Mouse (Mus musculus) G1E (cell line): Measurements from ENCODE around the gene Mynn. TPM values are rescaled to one million over a fixed set of nuclear protein-coding genes. Genes with fewer than 3 reads are reported as not detected.

Experiments
- ATAC-seq: 2 replicates; pipeline ENCODE4 v1.8.0; 2016; ENCODE audit warnings: mild to moderate bottlenecking; ENCODE audit not compliant: insufficient number of reproducible peaks, poor library complexity, low FRiP score, severe bottlenecking; ENCODE audit errors: extremely low read depth
- DNase-seq: peaks from one replicate; pipeline ENCODE4 v3.0.0; 2012; ENCODE audit warnings: low spot score
- H3K27me3 ChIP-seq: 2 replicates; pipeline ENCODE4 v1.6.1; 2012; ENCODE audit warnings: mild to moderate bottlenecking, low read length, inconsistent platforms; ENCODE audit not compliant: insufficient read depth
- H3K36me3 ChIP-seq: replicated peaks from 2 replicates; pipeline ENCODE3; 2012; ENCODE audit warnings: mild to moderate bottlenecking, inconsistent platforms
- H3K4me1 ChIP-seq: 2 replicates; pipeline ENCODE4 v1.6.1; 2012; ENCODE audit warnings: low read depth, low read length, inconsistent platforms, mixed read lengths; ENCODE audit not compliant: insufficient read depth
- H3K4me3 ChIP-seq: 2 replicates; pipeline ENCODE4 v1.5.1; 2012; ENCODE audit warnings: low read depth, mild to moderate bottlenecking, inconsistent platforms, low read length, moderate library complexity, mixed read lengths
- H3K9me3 ChIP-seq: replicated peaks from 2 replicates; pipeline ENCODE4 v1.6.1; 2012; ENCODE audit warnings: inconsistent platforms
- CTCF ChIP-seq: IDR thresholded peaks from 2 replicates; pipeline ENCODE4 v1.5.1; 2012; ENCODE audit warnings: low read depth, low read length, inconsistent platforms, mixed read lengths
- GATA1 ChIP-seq: IDR thresholded peaks from 2 replicates; pipeline ENCODE4 v1.6.1; 2012; ENCODE audit warnings: borderline replicate concordance, low read length, inconsistent platforms, mixed read lengths
- GATA2 ChIP-seq: IDR thresholded peaks from 2 replicates; pipeline ENCODE4 v1.6.1; 2012; ENCODE audit warnings: low read depth, low read length, inconsistent platforms, borderline replicate concordance
- POLR2AphosphoS5 ChIP-seq: IDR thresholded peaks from 2 replicates; pipeline ENCODE4 v1.6.1; 2012; ENCODE audit warnings: low read depth, low read length, inconsistent platforms; ENCODE audit not compliant: insufficient replicate concordance
- TAL1 ChIP-seq: conservative IDR thresholded peaks from 2 replicates; pipeline ENCODE4 v1.6.1; 2012; ENCODE audit warnings: low read depth, low read length, inconsistent platforms, mixed read lengths
- polyA plus RNA-seq: library from polyadenylated mRNA; stranded (reverse); fragments of >175 nt; gene quantifications from 2 replicates; pipeline ENCODE4 v1.2.3, GENCODE M21; 2012
- total RNA-seq, 2 experiments: library from RNA; stranded (forward) in 1 of 2; stranded (reverse) in 1 of 2; fragments of 200-1000 nt in 1 of 2; fragments of >200 nt in 1 of 2; fragmentation: Nextera tagmentation in 1 of 2; gene quantifications; 2 replicates each; pipeline ENCODE4 v1.2.3; 2014 to 2017

Mynn gene
- total and polyA plus RNA-seq, 3 experiments: 1.0 to 31.9 (median 27.3) TPM

DNA sequence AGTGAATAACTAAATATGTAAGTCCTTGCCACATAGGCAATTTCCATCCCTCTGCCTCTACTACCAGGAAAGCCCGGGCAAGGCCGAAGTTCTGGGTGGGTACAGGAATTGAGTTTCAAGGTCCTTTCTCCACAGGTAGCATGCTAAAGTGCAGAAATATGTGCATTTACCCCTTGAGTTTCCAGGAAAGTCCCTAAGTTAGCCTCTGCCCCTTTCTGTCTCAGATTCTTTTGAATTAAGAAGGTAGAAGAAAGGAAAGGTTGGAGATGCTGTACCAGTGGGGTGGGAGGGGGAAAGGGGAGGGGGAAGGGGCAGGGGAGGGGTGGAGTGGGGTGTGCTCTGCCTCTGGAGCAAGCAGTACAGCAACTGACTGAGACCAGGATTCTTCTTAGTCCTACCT lies 46.6 kb downstream of the Mynn start:
- DNase-seq: no peak
- no peak for TF ChIP-seq POLR2AphosphoS5
- no peak for TF ChIP-seq TAL1
- no peak for TF ChIP-seq GATA2
- no peak for TF ChIP-seq GATA1
- TF ChIP-seq CTCF: no peak
- Histone ChIP-seq H3K27me3 (peaks cover 19% of the 10 kb centered on the region), H3K9me3 (no peaks in the 10 kb centered on the region), H3K4me3 (no peak overlapping the region), H3K4me1 (peaks cover 5% of the 10 kb centered on the region), H3K36me3 (no peaks in the 10 kb centered on the region)
- no peak for ATAC-seq

DNA sequence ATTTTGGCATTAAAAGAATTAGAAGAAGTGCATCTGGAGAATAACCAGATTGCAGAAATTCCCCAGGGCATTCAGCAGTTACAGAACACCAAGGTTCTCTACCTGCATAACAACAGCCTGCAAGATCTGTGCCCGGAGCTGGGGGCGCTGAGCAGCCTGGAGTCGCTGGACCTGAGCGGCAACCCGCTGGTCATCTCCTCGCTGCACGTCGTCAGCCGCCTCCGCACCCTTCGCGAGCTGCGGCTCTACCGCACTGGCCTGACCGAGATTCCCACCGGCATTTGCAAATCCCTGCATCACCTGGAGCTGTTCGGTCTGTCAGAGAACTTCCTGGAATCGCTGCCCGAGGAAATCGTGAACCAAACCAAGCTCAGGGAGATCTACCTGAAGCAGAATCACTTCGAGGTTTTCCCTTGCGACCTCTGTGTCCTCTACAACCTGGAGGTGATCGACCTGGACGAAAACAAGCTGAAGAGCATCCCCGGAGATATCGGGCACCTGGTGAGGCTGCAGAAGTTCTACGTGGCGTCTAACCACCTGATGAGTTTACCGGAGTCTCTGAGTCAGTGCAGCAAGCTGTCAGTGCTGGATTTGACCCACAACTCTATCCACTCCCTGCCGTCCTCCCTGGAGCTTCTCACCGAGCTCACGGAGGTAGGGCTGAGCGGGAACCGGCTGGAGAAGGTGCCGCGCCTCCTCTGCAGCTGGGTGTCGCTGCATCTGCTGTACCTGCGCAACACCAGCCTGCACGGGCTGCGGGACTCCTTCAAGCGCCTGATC lies 48.4 kb downstream of the Mynn start:
- DNase-seq: no peak
- H3K4me3 ChIP-seq: no peak overlapping the region

DNA sequence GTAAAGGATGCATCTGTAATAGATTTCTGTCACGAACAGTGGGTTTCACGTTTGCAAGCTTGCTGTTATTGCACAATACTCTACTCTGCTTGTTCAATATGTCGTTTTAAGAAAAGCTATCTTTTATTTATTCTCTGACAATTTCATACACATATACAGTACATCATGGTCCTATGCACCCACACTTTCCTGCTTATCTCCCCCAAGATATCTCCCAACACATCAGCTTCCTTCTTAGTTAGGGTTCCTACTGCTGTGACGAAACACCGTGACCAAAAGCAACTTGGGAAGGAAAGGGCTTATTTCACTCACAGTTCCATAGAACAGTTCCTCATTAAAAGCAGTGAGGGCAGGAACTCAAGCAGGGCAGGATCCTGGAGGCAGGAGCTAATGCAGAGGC lies 54.1 kb downstream of the Mynn start:
- no peak for TF ChIP-seq TAL1
- no peak for TF ChIP-seq GATA1
- TF ChIP-seq GATA2: no peak
- TF ChIP-seq CTCF: no peak
- no peak for TF ChIP-seq POLR2AphosphoS5
- DNase-seq (no peak), ATAC-seq (no peak)

More for the DNA sequence above, 48.4 kb downstream of the Mynn start:
- Histone ChIP-seq H3K36me3 (no peaks in the 10 kb centered on the region), H3K27me3 (peaks cover 19% of the 10 kb centered on the region), H3K4me1 (peaks cover 5% of the 10 kb centered on the region), H3K9me3 (no peaks in the 10 kb centered on the region)
- no peak for ATAC-seq
- TF ChIP-seq POLR2AphosphoS5 (no peak), CTCF (no peak), TAL1 (no peak), GATA1 (no peak), GATA2 (no peak)

DNA sequence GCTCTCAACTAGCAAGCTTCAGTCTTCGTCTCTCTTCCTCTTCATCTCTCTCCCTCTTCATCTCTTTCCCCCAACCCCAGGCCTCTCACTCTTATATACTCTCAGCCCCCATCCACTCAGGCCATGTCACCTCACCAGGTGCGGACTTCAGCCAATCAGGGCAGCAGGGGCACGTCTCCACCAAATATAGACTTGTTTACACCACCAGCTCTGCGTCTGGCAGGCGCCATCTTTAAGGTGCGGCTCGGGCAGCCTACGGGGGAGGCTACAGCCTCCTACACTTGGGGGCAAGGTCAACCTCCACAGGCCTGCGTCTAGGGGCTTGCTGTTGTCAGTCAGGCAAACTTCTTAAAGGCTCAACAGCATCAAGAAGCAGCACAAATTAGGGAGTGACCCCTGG lies 56.6 kb downstream of the Mynn start:
- TF ChIP-seq GATA1: no peak
- no peak for TF ChIP-seq POLR2AphosphoS5
- no peak for TF ChIP-seq CTCF
- TF ChIP-seq GATA2: no peak
- no peak for TF ChIP-seq TAL1
- Histone ChIP-seq H3K4me3 (no peak overlapping the region), H3K36me3 (no peaks in the 10 kb centered on the region), H3K27me3 (peaks cover 3% of the 10 kb centered on the region; the same call in 1 of the 2 replicates), H3K4me1 (no peaks in the 10 kb centered on the region), H3K9me3 (no peaks in the 10 kb centered on the region)
- no peak for DNase-seq
- ATAC-seq: no peak

More for the DNA sequence above, 54.1 kb downstream of the Mynn start:
- Histone ChIP-seq H3K27me3 (peaks cover 3% of the 10 kb centered on the region; the same call in 1 of the 2 replicates), H3K9me3 (no peaks in the 10 kb centered on the region), H3K36me3 (no peaks in the 10 kb centered on the region), H3K4me3 (no peak overlapping the region), H3K4me1 (no peaks in the 10 kb centered on the region)

Other genes starting within 250 kb of the Mynn start
- gene Mecom, start 54.1 kb upstream of the Mynn start, total RNA-seq (2014; fragmentation: Nextera tagmentation): not detected in 2 replicates
- 0.05 and 0.29 TPM in 2 replicates for gene Mecom, start 54.1 kb upstream of the Mynn start, total RNA-seq (2017)
- not detected in 2 replicates for gene Mecom, start 54.1 kb upstream of the Mynn start, polyA plus RNA-seq
- gene Actrt3, start 2.1 kb upstream of the Mynn start, total RNA-seq (2014; fragmentation: Nextera tagmentation): not detected in 2 replicates
- 0.12 and 0.27 TPM in 2 replicates for gene Actrt3, start 2.1 kb upstream of the Mynn start, total RNA-seq (2017)
- not detected in 2 replicates for gene Actrt3, start 2.1 kb upstream of the Mynn start, polyA plus RNA-seq
- gene Lrriq4, start 42.4 kb downstream of the Mynn start, total RNA-seq (2014; fragmentation: Nextera tagmentation): not detected in 2 replicates
- gene Lrriq4, start 42.4 kb downstream of the Mynn start, total RNA-seq (2017): 0.11 TPM in 1 of 2 replicates, not detected in the other
- not detected in 2 replicates for gene Lrriq4, start 42.4 kb downstream of the Mynn start, polyA plus RNA-seq
- not detected in 2 replicates for gene Lrrc34, start 45.8 kb downstream of the Mynn start, total RNA-seq (2014; fragmentation: Nextera tagmentation)
- not detected in 2 replicates for gene Lrrc34, start 45.8 kb downstream of the Mynn start, total RNA-seq (2017)
- gene Lrrc34, start 45.8 kb downstream of the Mynn start, polyA plus RNA-seq: not detected in 2 replicates
- gene Lrrc31, start 97.8 kb downstream of the Mynn start, total RNA-seq (2014; fragmentation: Nextera tagmentation): 1.2 TPM in 1 of 2 replicates, not detected in the other
- gene Lrrc31, start 97.8 kb downstream of the Mynn start, total RNA-seq (2017): 1.6 and 1.7 TPM in 2 replicates
- not detected in 2 replicates for gene Lrrc31, start 97.8 kb downstream of the Mynn start, polyA plus RNA-seq
- gene Samd7, start 144.2 kb downstream of the Mynn start, total RNA-seq (2014; fragmentation: Nextera tagmentation): not detected in 2 replicates
- 0.16 TPM in 1 of 2 replicates, not detected in the other for gene Samd7, start 144.2 kb downstream of the Mynn start, total RNA-seq (2017)
- not detected in 2 replicates for gene Samd7, start 144.2 kb downstream of the Mynn start, polyA plus RNA-seq
- gene Sec62, start 190.8 kb downstream of the Mynn start, total RNA-seq (2014; fragmentation: Nextera tagmentation): 66.2 and 68.0 TPM in 2 replicates
- gene Sec62, start 190.8 kb downstream of the Mynn start, total RNA-seq (2017): 88.0 and 108 TPM in 2 replicates
- gene Sec62, start 190.8 kb downstream of the Mynn start, polyA plus RNA-seq: 11.1 and 13.5 TPM in 2 replicates